Mouse (Mus musculus): ENCODE measurements around the gene Capn12.

DNA sequence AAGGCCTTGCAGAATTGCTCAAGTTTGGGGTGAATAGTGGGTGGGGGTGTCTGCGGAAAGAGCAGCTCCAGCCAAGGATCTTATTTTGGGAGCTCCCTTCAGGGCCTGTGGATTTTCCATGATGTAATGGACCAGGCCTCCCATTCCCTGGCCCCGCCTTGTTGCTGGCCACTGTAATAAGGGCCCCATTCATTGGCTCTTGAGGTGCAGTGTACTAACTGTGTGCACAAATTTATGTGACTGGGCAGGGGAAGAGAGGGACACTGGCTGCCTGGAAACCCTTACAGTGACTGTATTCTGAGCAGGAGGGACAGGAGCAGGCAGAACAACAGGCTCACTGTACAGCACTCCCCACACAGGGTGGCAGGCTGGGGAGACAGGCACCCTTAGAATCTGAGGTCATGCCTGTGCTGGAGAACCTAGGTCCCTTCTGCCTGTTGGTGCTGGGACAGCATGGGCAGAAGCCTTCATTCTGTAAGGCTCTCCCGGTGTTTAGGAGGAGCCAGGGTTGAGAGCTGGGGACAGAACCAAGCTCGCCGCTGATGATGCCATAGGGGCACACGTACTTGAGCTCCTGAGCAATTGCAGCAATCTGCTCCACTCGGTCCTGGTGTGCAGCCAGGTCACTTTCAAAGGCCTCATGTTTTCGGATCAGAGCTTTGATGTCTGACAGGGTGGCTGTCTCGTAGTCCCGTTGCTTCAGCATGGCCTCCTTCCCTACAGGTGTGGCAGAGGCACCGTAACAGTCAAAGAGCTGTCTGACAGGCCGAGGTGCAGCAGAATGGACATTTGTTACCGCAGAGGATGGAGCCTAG is 20.3 kb downstream of the Capn12 start:
- TF ChIP-seq CTCF (conservative IDR thresholded peaks at IDR 0.05; ENCODE audit: insufficient read depth, insufficient read length, low read depth, low read length) (no peak), POLR2A (IDR thresholded peaks at IDR 0.05; ENCODE audit: low read depth, low read length) (no peak)
